Mouse (Mus musculus): Measurements from ENCODE around the gene Actb. TPM values are rescaled to one million over a fixed set of nuclear protein-coding genes. Genes with fewer than 3 reads are reported as not detected.

Gene Actb
- polyA plus RNA-seq, 1 experiment from 2014 or later, result 16,375 TPM

DNA sequence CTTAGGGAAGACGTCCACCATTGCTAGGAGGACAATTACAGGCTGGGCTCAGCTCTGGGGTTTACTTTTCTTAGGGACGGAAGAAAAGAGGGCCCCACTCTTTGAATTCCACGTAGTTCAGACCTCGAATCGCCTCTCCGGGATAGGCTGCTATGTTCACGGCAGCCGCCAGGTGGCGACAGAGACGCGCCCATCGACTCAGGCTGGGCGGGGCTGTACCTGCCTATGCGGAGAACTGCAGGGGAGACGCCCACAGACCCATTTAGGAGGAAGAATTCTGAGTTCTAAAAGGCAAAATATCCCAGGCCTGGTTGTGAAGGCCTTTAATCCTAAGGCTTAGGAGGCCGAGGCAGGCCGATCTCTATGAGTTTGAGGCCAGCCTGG is 29.8 kb upstream of the Actb start:
- Histone ChIP-seq H3K27ac (replicated peaks; ENCODE audit: low read depth, low read length) (peak overlapping the region; percentile 10; the same call in 1 of the 2 replicates), H3K4me3 (replicated peaks; ENCODE audit: low read depth, low read length) (no peak overlapping the region), H3K27me3 (ENCODE audit: control insufficient read depth, insufficient read depth, low read length) (no peaks in the 10 kb centered on the region), H3K9me3 (ENCODE audit: control insufficient read depth, low read length) (no peaks in the 10 kb centered on the region), H3K9ac (replicated peaks; ENCODE audit: low read length) (no peak overlapping the region), H3K4me1 (ENCODE audit: control insufficient read depth, insufficient read depth, low read length) (no peaks in the 10 kb centered on the region), H3K36me3 (ENCODE audit: control insufficient read depth, insufficient read depth, low read length) (no peaks in the 10 kb centered on the region), H3K4me2 (ENCODE audit: low read length) (peak overlapping the region; percentile 33; the same call in 1 of the 2 replicates)
- DNase-seq (peak; percentile 82), ATAC-seq (ENCODE audit: low FRiP score, low TSS enrichment) (peak; percentile 40; the same call in 1 of the 2 replicates)
- 4% methylated on average over 17 of the region's 17 CpGs for WGBS

DNA sequence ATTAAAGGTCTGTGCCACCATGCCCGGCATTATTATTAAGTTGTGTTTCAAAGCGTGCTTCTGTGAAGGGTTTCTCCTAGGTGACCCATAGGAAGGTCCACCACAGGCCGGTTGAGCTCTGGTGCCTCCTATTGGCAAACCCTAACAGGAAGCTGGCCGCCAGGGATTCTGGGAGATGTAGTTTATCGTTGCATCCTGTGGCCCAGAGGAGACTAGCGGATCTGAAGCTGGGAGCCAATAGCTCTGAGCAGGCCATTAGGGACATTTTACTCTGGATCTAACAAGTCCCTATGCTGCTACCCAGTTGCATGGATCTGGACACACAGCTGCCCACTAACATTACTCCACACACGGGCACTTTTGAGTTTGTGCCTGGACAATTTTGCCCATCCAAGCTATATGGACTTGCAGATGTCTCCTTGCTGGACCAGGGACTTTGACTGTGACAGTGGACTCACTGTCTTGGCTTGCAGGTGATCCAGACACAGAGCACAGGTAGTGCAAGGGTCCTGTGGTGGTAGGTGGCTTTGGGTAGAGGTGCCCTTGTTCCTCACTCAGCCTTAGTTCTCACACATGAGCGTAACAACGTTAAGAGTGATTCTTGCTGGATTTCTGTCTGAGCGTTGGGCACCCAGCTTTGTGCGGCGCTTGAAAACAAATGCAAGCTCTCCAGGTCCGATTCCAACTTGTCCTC is 29.2 kb upstream of the Actb start:
- peak overlapping the region; percentile 10; the same call in 1 of the 2 replicates for H3K27ac ChIP-seq (replicated peaks; ENCODE audit: low read depth, low read length)
- ATAC-seq (ENCODE audit: low FRiP score, low TSS enrichment), result no peak

DNA sequence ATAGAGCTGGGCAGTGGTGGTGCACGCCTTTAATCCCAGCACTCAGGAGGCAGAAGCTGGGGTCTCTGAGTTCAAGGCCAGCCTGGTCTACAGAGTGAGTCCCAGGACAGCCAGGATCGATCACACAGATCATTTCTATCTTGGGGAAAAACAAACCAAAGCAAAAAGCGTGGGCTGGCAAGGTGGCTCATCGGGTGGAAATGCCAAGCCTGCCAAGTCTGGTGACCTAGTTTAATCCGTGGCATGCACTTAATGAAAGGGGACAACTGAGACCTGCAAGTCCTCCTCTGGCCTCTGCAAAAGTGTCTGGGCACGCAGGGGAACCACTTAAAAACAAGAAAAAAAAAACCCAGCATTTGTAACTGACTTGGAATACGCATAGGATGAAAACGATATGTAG is 26.2 kb upstream of the Actb start:
- H3K4me1 ChIP-seq (ENCODE audit: control insufficient read depth, insufficient read depth, low read length), result no peaks in the 10 kb centered on the region
- DNase-seq (no peak), ATAC-seq (ENCODE audit: low FRiP score, low TSS enrichment) (no peak)
- H3K9ac ChIP-seq (replicated peaks; ENCODE audit: low read length), result no peak overlapping the region
- H3K36me3 ChIP-seq (ENCODE audit: control insufficient read depth, insufficient read depth, low read length), result no peaks in the 10 kb centered on the region
- no peak overlapping the region for H3K4me2 ChIP-seq (ENCODE audit: low read length)
- no peak overlapping the region for H3K27ac ChIP-seq (replicated peaks; ENCODE audit: low read depth, low read length)
- no peaks in the 10 kb centered on the region for H3K9me3 ChIP-seq (ENCODE audit: control insufficient read depth, low read length)
- peaks cover 9% of the 10 kb centered on the region for H3K27me3 ChIP-seq (ENCODE audit: control insufficient read depth, insufficient read depth, low read length)
- 77% methylated on average over 8 of the region's 8 CpGs for WGBS
- no peak overlapping the region for H3K4me3 ChIP-seq (replicated peaks; ENCODE audit: low read depth, low read length)

More for the DNA sequence above, 29.2 kb upstream of the Actb start:
- Histone ChIP-seq H3K9ac (replicated peaks; ENCODE audit: low read length) (no peak overlapping the region), H3K4me1 (ENCODE audit: control insufficient read depth, insufficient read depth, low read length) (no peaks in the 10 kb centered on the region), H3K4me3 (replicated peaks; ENCODE audit: low read depth, low read length) (no peak overlapping the region), H3K4me2 (ENCODE audit: low read length) (peak overlapping the region; percentile 33; the same call in 1 of the 2 replicates), H3K36me3 (ENCODE audit: control insufficient read depth, insufficient read depth, low read length) (no peaks in the 10 kb centered on the region), H3K27me3 (ENCODE audit: control insufficient read depth, insufficient read depth, low read length) (no peaks in the 10 kb centered on the region), H3K9me3 (ENCODE audit: control insufficient read depth, low read length) (no peaks in the 10 kb centered on the region)
- WGBS, result 18% methylated on average over 13 of the region's 13 CpGs
- DNase-seq, result peak; percentile 82

DNA sequence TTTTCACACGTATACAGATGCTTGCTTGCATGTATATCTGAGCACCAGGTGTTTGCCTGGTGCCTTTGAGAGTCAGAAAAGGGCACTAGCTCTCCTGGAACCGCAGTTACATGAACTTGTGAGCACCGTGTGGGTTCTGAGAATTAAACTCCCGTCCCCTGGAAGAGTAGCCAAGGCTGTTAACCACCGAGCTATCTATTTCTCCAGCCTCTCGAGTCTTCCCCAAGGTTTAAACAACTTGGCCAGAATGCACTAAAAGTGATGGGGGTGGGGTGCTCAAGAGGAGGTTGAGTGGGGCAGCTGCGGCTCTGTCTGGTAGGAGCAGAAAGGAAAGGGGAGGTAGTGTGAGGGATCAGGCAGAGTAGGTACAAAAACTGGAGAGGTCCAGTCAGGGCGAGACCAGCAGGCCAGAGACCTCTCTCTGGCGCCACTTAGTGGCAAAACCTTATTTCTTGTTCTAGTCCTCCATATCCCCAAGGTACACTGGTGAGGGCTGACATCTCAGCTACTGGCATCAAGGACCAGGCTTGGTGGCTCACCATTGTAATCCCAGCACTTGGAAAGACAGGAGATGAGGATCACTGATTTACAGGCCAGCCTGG is 25.6 kb upstream of the Actb start:
- Histone ChIP-seq H3K9me3 (ENCODE audit: control insufficient read depth, low read length) (no peaks in the 10 kb centered on the region), H3K4me1 (ENCODE audit: control insufficient read depth, insufficient read depth, low read length) (no peaks in the 10 kb centered on the region), H3K9ac (replicated peaks; ENCODE audit: low read length) (no peak overlapping the region), H3K4me3 (replicated peaks; ENCODE audit: low read depth, low read length) (no peak overlapping the region), H3K4me2 (ENCODE audit: low read length) (no peak overlapping the region), H3K27ac (replicated peaks; ENCODE audit: low read depth, low read length) (no peak overlapping the region), H3K27me3 (ENCODE audit: control insufficient read depth, insufficient read depth, low read length) (peaks cover 9% of the 10 kb centered on the region), H3K36me3 (ENCODE audit: control insufficient read depth, insufficient read depth, low read length) (no peaks in the 10 kb centered on the region)
- WGBS, result 33% methylated on average over 9 of the region's 9 CpGs
- DNase-seq (peak; percentile 76), ATAC-seq (ENCODE audit: low FRiP score, low TSS enrichment) (no peak)

DNA sequence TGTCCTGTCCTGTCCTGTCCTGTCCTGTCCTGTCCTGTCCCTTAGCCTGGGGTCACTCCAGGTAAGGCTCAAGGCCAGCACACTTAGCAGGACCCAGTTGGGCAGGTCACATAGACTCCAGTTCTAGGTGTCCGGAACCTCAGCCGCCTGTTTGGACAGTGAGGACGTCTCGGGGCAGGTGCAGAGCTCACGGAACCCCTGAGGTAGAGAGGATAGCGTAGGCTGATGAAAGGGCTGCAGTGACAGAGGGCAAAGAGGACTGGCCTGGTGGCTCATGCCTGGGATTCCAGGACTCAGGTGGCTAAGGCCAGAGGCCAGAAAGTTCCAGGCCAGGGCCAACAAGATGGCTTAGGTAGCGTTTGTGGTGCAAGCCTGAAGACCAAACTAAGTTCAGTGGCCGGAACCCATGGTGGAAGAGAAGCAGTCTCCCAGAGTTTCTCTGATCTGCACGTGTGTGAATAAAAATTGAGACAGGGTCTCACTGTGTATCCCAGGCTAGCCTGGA is 24.7 kb upstream of the Actb start:
- peaks cover 9% of the 10 kb centered on the region for H3K27me3 ChIP-seq (ENCODE audit: control insufficient read depth, insufficient read depth, low read length)
- no peaks in the 10 kb centered on the region for H3K36me3 ChIP-seq (ENCODE audit: control insufficient read depth, insufficient read depth, low read length)
- H3K4me1 ChIP-seq (ENCODE audit: control insufficient read depth, insufficient read depth, low read length), result 0 out of 2 replicates have a peak, but pooled peaks cover 4% of the 10 kb centered on the region
- no peak overlapping the region for H3K9ac ChIP-seq (replicated peaks; ENCODE audit: low read length)
- no peak for ATAC-seq (ENCODE audit: low FRiP score, low TSS enrichment)
- no peak overlapping the region for H3K4me3 ChIP-seq (replicated peaks; ENCODE audit: low read depth, low read length)
- no peak for DNase-seq
- WGBS, result 87% methylated on average over 9 of the region's 9 CpGs
- no peak overlapping the region for H3K4me2 ChIP-seq (ENCODE audit: low read length)
- no peaks in the 10 kb centered on the region for H3K9me3 ChIP-seq (ENCODE audit: control insufficient read depth, low read length)
- H3K27ac ChIP-seq (replicated peaks; ENCODE audit: low read depth, low read length), result no peak overlapping the region

DNA sequence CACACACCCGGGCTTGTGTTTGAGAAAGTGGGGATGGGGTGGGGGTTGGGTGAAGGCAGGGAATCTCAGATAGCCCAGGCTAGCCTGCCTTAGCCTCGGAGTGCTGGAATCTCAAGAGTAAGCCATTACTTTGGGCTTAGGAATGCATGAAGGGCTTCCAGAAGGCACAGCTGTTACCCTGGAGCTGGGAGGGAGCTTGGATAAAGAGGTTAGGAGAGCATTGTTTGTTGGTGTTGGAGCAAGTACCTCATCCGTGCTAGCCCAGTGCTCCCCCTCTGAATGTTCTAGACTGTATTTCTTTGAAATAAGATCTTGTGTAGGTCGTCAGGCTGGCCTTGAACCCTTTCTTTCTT is 22.8 kb upstream of the Actb start:
- ATAC-seq (ENCODE audit: low FRiP score, low TSS enrichment) (no peak), DNase-seq (no peak)
- Histone ChIP-seq H3K4me1 (ENCODE audit: control insufficient read depth, insufficient read depth, low read length) (0 out of 2 replicates have a peak, but pooled peaks cover 4% of the 10 kb centered on the region), H3K27me3 (ENCODE audit: control insufficient read depth, insufficient read depth, low read length) (peaks cover 9% of the 10 kb centered on the region), H3K9ac (replicated peaks; ENCODE audit: low read length) (peak overlapping the region; percentile 39), H3K4me3 (replicated peaks; ENCODE audit: low read depth, low read length) (peak overlapping the region; percentile 26), H3K36me3 (ENCODE audit: control insufficient read depth, insufficient read depth, low read length) (no peaks in the 10 kb centered on the region), H3K9me3 (ENCODE audit: control insufficient read depth, low read length) (no peaks in the 10 kb centered on the region), H3K27ac (replicated peaks; ENCODE audit: low read depth, low read length) (no peak overlapping the region), H3K4me2 (ENCODE audit: low read length) (peak overlapping the region; percentile 54)
- 10% methylated on average over 4 of the region's 4 CpGs for WGBS

GRCm38 (mm10) chr5:142928749-142929399 is 22.3 kb upstream of the Actb start:
- H3K36me3 ChIP-seq (ENCODE audit: control insufficient read depth, insufficient read depth, low read length), result no peaks in the 10 kb centered on the region
- 0 out of 2 replicates have a peak, but pooled peaks cover 4% of the 10 kb centered on the region for H3K4me1 ChIP-seq (ENCODE audit: control insufficient read depth, insufficient read depth, low read length)
- H3K27me3 ChIP-seq (ENCODE audit: control insufficient read depth, insufficient read depth, low read length), result peaks cover 9% of the 10 kb centered on the region
- no peak overlapping the region for H3K27ac ChIP-seq (replicated peaks; ENCODE audit: low read depth, low read length)
- ATAC-seq (ENCODE audit: low FRiP score, low TSS enrichment) (no peak), DNase-seq (peak; percentile 71)
- WGBS, result 4% methylated on average over 34 of the region's 35 CpGs
- peak overlapping the region; percentile 26 for H3K4me3 ChIP-seq (replicated peaks; ENCODE audit: low read depth, low read length)
- peak overlapping the region; percentile 39 for H3K9ac ChIP-seq (replicated peaks; ENCODE audit: low read length)
- no peaks in the 10 kb centered on the region for H3K9me3 ChIP-seq (ENCODE audit: control insufficient read depth, low read length)
- peak overlapping the region; percentile 54 for H3K4me2 ChIP-seq (ENCODE audit: low read length)

DNA sequence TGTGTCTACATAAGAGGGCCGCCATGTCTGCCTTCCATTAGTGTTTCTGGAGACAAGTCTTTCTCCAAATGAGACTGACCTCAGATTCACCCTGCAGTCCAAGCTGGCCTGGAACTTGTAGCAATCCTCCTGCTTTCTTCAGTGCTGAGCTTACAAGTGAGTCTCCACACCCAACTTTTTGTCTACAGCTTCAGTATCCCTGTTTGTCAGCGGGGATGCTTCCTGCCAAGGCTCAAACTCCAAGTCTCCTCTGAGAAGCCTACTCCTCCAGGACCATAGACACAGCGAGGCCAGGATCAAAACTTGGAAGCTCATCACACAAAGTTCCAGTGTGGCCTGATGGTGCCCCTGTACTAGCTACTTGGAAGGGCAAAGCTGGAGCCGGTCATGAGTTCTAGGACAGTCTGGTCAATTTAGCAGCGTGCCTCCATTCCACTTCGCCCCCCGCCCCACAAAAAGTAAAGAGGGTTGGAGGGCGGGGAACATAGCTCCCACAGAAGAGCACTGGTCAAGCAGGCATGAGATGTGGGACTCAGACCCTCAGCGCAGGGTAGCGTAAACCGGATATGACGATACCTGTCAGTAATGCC is 20.9 kb upstream of the Actb start:
- Histone ChIP-seq H3K9me3 (ENCODE audit: control insufficient read depth, low read length) (no peaks in the 10 kb centered on the region), H3K27ac (replicated peaks; ENCODE audit: low read depth, low read length) (no peak overlapping the region), H3K4me2 (ENCODE audit: low read length) (no peak overlapping the region), H3K27me3 (ENCODE audit: control insufficient read depth, insufficient read depth, low read length) (peaks cover 9% of the 10 kb centered on the region), H3K4me1 (ENCODE audit: control insufficient read depth, insufficient read depth, low read length) (0 out of 2 replicates have a peak, but pooled peaks cover 4% of the 10 kb centered on the region), H3K36me3 (ENCODE audit: control insufficient read depth, insufficient read depth, low read length) (no peaks in the 10 kb centered on the region), H3K9ac (replicated peaks; ENCODE audit: low read length) (no peak overlapping the region), H3K4me3 (replicated peaks; ENCODE audit: low read depth, low read length) (no peak overlapping the region)
- DNase-seq (no peak), ATAC-seq (ENCODE audit: low FRiP score, low TSS enrichment) (no peak)
- WGBS, result 94% methylated on average over 12 of the region's 12 CpGs
